Mouse (Mus musculus): Measurements from ENCODE around the gene Fgl2. TPM values are rescaled to one million over a fixed set of nuclear protein-coding genes. Genes with fewer than 3 reads are reported as not detected.

Fgl2 gene
- 0.71 and 0.85 TPM in 2 replicates for total RNA-seq (2012; rRNA removed)

- Histone ChIP-seq H3K9ac (ENCODE audit: insufficient read depth, low read depth, low read length, poor library complexity, severe bottlenecking) (peak within 1 kb of the TSS; percentile 71), H3K27ac (ENCODE audit: insufficient read depth, low read depth, low read length, poor library complexity, severe bottlenecking) (no peak within 1 kb of the TSS), H3K4me1 (ENCODE audit: control insufficient read depth in 2 of 2, insufficient read depth in 2 of 2, low read length in 2 of 2, poor library complexity in 1 of 2) (no peaks in the 10 kb centered on the region), H3K36me3 (ENCODE audit: control insufficient read depth, insufficient read depth, low read length, poor library complexity, severe bottlenecking) (no peaks in the 10 kb centered on the region), H3K4me3 (ENCODE audit: insufficient read depth in 1 of 2, low read depth in 1 of 2, low read length in 2 of 2, poor library complexity in 1 of 2, severe bottlenecking in 1 of 2) (peak within 1 kb of the TSS; percentile 51 to 57), H3K9me3 (ENCODE audit: control insufficient read depth, insufficient read depth, low read depth, low read length) (no peaks in the 10 kb centered on the region)
- in situ Hi-C loops (cut with MboI; ENCODE audit: low sequenced_read_pairs in 2 of 2, unreplicated experiment in 2 of 2) = no loop called here
- TF ChIP-seq MAFK (IDR thresholded peaks at IDR 0.05; ENCODE audit: insufficient read depth, low read depth, low read length) (peak; percentile 58; the same call in 1 of the 2 replicates), HCFC1 (IDR thresholded peaks at IDR 0.05; ENCODE audit: borderline replicate concordance, insufficient read depth, low read length) (0 out of 2 replicates have a peak, but pooled peaks have one; percentile 29), ZC3H11A (IDR thresholded peaks at IDR 0.05; ENCODE audit: borderline replicate concordance, low read depth, low read length) (no peak), ZNF384 (IDR thresholded peaks at IDR 0.05; ENCODE audit: low read depth, low read length) (no peak), CHD2 (IDR thresholded peaks at IDR 0.05; ENCODE audit: low read depth, low read length) (no peak)
- DNase-seq (ENCODE audit: low read depth, low spot score) = peak; percentile 26
Observed at GRCm38 (mm10) chr5:21372493-21373179, at the start of gene Fgl2. Fgl2 (plus strand) TSS chr5:21372642.

- peak; percentile 62 for DNase-seq (ENCODE audit: low read depth, low spot score)
- TF ChIP-seq CHD2 (IDR thresholded peaks at IDR 0.05; ENCODE audit: low read depth, low read length) = no peak
- no peak for TF ChIP-seq HCFC1 (IDR thresholded peaks at IDR 0.05; ENCODE audit: borderline replicate concordance, insufficient read depth, low read length)
- TF ChIP-seq ZNF384 (IDR thresholded peaks at IDR 0.05; ENCODE audit: low read depth, low read length) = no peak
- TF ChIP-seq ZC3H11A (IDR thresholded peaks at IDR 0.05; ENCODE audit: borderline replicate concordance, low read depth, low read length) = peak; percentile 83
- no peak for TF ChIP-seq MAFK (IDR thresholded peaks at IDR 0.05; ENCODE audit: insufficient read depth, low read depth, low read length)
- Histone ChIP-seq H3K36me3 (ENCODE audit: control insufficient read depth, insufficient read depth, low read length, poor library complexity, severe bottlenecking) (no peaks in the 10 kb centered on the region), H3K9me3 (ENCODE audit: control insufficient read depth, insufficient read depth, low read depth, low read length) (no peaks in the 10 kb centered on the region), H3K27ac (ENCODE audit: insufficient read depth, low read depth, low read length, poor library complexity, severe bottlenecking) (no peak overlapping the region), H3K9ac (ENCODE audit: insufficient read depth, low read depth, low read length, poor library complexity, severe bottlenecking) (no peak overlapping the region), H3K4me1 (ENCODE audit: control insufficient read depth in 2 of 2, insufficient read depth in 2 of 2, low read length in 2 of 2, poor library complexity in 1 of 2) (no peaks in the 10 kb centered on the region), H3K4me3 (ENCODE audit: insufficient read depth in 1 of 2, low read depth in 1 of 2, low read length in 2 of 2, poor library complexity in 1 of 2, severe bottlenecking in 1 of 2) (no peak overlapping the region)
- in situ Hi-C loops (cut with MboI; ENCODE audit: low sequenced_read_pairs in 2 of 2, unreplicated experiment in 2 of 2) = no loop called here
Observed at GRCm38 (mm10) chr5:21326494-21326893, 45.9 kb upstream of the Fgl2 start.

GRCm38 (mm10) chr5:21328560-21328959 is 43.9 kb upstream of the Fgl2 start:
- no peaks in the 10 kb centered on the region for H3K9me3 ChIP-seq (ENCODE audit: control insufficient read depth, insufficient read depth, low read depth, low read length)
- TF ChIP-seq HCFC1 (IDR thresholded peaks at IDR 0.05; ENCODE audit: borderline replicate concordance, insufficient read depth, low read length) = no peak
- TF ChIP-seq MAFK (IDR thresholded peaks at IDR 0.05; ENCODE audit: insufficient read depth, low read depth, low read length) = no peak
- TF ChIP-seq ZNF384 (IDR thresholded peaks at IDR 0.05; ENCODE audit: low read depth, low read length) = no peak
- TF ChIP-seq CHD2 (IDR thresholded peaks at IDR 0.05; ENCODE audit: low read depth, low read length) = no peak
- no peak for TF ChIP-seq ZC3H11A (IDR thresholded peaks at IDR 0.05; ENCODE audit: borderline replicate concordance, low read depth, low read length)
- H3K4me3 ChIP-seq (ENCODE audit: insufficient read depth in 1 of 2, low read depth in 1 of 2, low read length in 2 of 2, poor library complexity in 1 of 2, severe bottlenecking in 1 of 2) = no peak overlapping the region
- no peaks in the 10 kb centered on the region for H3K36me3 ChIP-seq (ENCODE audit: control insufficient read depth, insufficient read depth, low read length, poor library complexity, severe bottlenecking)
- no peak overlapping the region for H3K27ac ChIP-seq (ENCODE audit: insufficient read depth, low read depth, low read length, poor library complexity, severe bottlenecking)
- in situ Hi-C loops (cut with MboI; ENCODE audit: low sequenced_read_pairs in 2 of 2, unreplicated experiment in 2 of 2) = no loop called here
- no peak for DNase-seq (ENCODE audit: low read depth, low spot score)
- H3K9ac ChIP-seq (ENCODE audit: insufficient read depth, low read depth, low read length, poor library complexity, severe bottlenecking) = no peak overlapping the region
- no peaks in the 10 kb centered on the region for H3K4me1 ChIP-seq (ENCODE audit: control insufficient read depth in 2 of 2, insufficient read depth in 2 of 2, low read length in 2 of 2, poor library complexity in 1 of 2)

GRCm38 (mm10) chr5:21329672-21330665 is 42.5 kb upstream of the Fgl2 start:
- H3K4me3 ChIP-seq (ENCODE audit: insufficient read depth in 1 of 2, low read depth in 1 of 2, low read length in 2 of 2, poor library complexity in 1 of 2, severe bottlenecking in 1 of 2) = peak overlapping the region in 1 of 2 experiments; percentile 28; a peak in 2 of 4 replicates
- H3K9ac ChIP-seq (ENCODE audit: insufficient read depth, low read depth, low read length, poor library complexity, severe bottlenecking) = no peak overlapping the region
- H3K9me3 ChIP-seq (ENCODE audit: control insufficient read depth, insufficient read depth, low read depth, low read length) = no peaks in the 10 kb centered on the region
- no peak for TF ChIP-seq ZC3H11A (IDR thresholded peaks at IDR 0.05; ENCODE audit: borderline replicate concordance, low read depth, low read length)
- no peak for DNase-seq (ENCODE audit: low read depth, low spot score)
- no peaks in the 10 kb centered on the region for H3K4me1 ChIP-seq (ENCODE audit: control insufficient read depth in 2 of 2, insufficient read depth in 2 of 2, low read length in 2 of 2, poor library complexity in 1 of 2)
- no peak overlapping the region for H3K27ac ChIP-seq (ENCODE audit: insufficient read depth, low read depth, low read length, poor library complexity, severe bottlenecking)
- no peaks in the 10 kb centered on the region for H3K36me3 ChIP-seq (ENCODE audit: control insufficient read depth, insufficient read depth, low read length, poor library complexity, severe bottlenecking)
- in situ Hi-C loops (cut with MboI; ENCODE audit: low sequenced_read_pairs in 2 of 2, unreplicated experiment in 2 of 2) = no loop called here

Data from ES-E14 (cell line).